Mouse (Mus musculus) left cerebral cortex, postnatal 4 days (tissue): ENCODE measurements around the gene Hist1h2be. TPM values are rescaled to one million over a fixed set of nuclear protein-coding genes. Genes with fewer than 3 reads are reported as not detected.
A peak's percentile ranks its signal among the peaks of the same experiment; 100 is the strongest.
"Not testable (repeated sequence)": the region's sequence is repeated elsewhere in the genome, so short reads cannot be mapped to it uniquely, and the experiment has no call there.

ENCODE experiments used
- DNase-seq: peaks from one replicate; pipeline ENCODE4 v3.0.0-alpha.2; 2022
- intact Hi-C: fragments of 180-260 bp; cut with DNase I; formaldehyde crosslinking; loops from one replicate; pipeline ENCODE4 v1.15.1; 2025
- total RNA-seq, 2 experiments: library from RNA; stranded (reverse); gene quantifications; 2 replicates each; pipeline ENCODE4 v1.2.3; 2021

Gene Hist1h2be
- total RNA-seq, result 10 to 100 TPM; 13.0 to 16.9 TPM

DNA sequence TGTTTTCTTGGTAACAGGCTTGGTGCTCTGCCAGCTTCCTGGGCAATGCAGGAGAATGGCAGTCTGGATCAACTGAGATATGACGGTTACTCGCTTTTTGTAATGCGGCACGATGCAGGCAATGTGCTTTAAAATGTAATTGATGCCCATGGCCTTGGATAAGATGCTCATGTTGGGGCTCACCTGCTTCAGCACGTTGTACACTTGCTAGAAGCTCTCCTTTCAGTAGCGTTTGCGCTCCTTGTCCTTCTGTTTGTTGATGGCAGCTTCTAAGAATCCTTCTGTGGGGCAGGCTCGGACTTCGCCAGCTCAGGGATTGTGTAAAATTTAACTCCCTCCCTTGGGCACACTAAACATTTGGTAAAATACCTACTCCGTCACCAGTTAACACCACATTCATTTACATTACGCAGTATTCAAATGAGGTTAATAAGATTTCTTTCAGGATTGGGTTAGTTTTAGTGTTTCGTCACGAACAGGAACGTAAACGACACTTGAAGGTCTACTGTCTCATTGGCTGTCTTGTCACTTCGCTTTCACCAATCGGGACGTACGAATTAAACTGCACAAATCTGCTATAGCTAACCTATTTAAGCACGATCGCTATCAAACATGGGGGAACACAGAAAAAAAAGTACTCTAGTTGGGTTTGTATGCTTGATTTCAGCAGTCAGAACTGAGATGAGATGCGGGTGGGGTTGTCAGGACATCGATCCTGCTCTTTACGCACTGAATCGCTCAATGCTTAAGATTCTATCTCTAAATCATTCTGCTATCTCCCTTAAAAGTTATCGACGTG, at the start of gene Hist1h2be:
Gene Hist1h2be, minus strand, starts transcription at position 392 of the 799 bp plus-strand sequence.
- DNase-seq, result peak; percentile 69
- intact Hi-C loops, result no loop called here

DNA sequence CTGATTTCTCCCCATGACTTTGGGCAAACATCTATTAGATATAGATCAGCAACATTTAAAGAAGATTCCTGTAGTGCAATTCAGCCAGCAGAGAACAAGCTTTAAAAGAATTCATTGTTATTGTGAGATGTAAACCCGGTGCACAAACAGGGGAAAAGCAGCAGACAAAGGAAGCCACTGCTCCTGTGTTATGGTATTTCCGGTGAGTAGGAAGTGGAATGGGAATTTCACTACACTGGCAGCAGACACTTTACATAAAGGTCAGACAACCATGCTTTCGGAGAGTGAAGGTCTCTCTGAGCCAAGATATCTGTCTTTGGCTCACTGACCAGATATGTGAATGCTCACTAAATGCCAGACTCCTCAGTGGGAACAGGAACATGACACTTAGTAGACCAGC, 41.6 kb upstream of the Hist1h2be start:
- intact Hi-C loops, result no loop called here
- no peak for DNase-seq

DNA sequence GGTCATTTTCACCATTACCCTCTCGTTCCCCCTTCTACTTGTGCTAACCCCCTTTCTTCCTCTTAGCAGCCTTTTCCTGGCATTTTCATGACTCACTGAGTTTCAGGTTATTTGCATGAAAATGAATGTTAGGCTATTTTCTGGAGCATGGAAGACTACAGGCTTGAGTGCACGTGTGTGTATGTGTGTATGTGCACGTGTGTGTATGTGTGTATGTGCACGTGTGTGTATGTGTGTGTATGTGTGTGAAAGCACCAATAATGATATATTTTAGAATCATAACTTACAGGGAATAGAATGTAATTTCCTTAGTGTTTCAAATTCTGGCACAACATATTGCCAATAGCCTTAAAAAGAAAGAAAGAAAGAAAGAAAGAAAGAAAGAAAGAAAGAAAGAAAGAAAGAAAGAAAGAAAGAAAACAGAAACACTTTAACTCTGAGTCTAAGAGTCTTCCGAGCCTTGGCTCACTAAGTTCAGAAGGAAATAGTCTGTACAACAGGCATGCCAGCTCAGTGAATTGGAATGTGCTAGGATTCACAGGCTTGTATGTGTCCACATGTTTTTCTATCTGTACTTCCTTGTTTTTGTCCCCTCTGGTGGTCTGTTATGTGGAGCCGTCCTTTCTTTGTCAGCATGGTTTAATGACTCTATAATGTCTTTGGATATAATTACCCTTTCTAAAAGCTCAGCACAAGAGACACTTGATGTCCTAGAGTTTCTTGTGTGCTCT, 38.9 kb upstream of the Hist1h2be start:
- intact Hi-C loops, result no loop called here
- no peak for DNase-seq

DNA sequence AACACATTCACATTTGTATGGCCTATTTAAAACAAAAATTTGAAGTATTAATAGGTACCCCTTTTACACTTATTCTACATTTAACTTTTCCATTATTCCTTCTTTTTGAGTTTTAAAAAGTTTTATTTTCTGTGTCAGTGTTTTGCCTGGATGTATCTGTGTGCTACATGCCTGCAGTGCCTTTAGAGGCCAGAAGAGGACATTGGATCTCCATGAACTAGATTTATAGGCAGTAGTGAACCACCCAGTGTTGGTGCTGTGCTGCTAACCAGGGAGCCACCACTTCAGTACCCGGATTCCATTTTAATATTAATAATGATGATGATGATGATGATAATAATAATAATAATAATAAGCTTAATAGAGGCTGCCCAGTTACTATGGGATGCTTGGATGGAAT, 9.7 kb upstream of the Hist1h2be start:
- intact Hi-C loops, result loop anchor here (5.0 kb wide), 1 partner anchor 37 kb away; no protein-coding TSS in a partner anchor
- DNase-seq, result peak; percentile 2

DNA sequence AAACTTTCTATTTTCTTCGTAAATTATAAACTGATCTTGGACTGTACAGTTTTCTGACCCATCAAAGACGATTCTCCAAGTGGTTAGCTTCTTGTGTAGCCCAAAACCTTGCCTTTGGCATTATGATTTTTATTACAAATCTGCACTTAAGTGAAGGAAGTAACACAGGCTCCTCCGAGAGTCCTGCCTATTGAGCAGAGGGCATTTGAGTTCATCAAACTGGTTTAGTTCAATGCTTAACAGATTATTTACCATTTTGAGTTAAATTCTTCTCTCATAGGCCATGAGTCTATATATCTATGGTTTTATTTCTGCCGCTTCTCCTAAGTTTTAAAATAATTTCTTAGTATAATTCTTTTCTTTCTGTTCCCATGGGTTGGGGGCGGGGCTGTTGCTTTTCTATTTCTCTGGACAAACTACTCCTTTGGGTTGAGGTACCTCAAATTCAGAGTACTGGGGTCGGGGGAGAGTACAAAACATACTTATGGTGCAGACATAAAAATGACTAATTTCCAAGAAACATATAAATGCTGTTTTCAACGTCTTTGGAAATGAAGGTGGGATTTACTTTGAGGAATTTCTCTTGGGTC, 2.0 kb upstream of the Hist1h2be start:
- peak; percentile 9 for DNase-seq
- intact Hi-C loops, result no loop called here

DNA sequence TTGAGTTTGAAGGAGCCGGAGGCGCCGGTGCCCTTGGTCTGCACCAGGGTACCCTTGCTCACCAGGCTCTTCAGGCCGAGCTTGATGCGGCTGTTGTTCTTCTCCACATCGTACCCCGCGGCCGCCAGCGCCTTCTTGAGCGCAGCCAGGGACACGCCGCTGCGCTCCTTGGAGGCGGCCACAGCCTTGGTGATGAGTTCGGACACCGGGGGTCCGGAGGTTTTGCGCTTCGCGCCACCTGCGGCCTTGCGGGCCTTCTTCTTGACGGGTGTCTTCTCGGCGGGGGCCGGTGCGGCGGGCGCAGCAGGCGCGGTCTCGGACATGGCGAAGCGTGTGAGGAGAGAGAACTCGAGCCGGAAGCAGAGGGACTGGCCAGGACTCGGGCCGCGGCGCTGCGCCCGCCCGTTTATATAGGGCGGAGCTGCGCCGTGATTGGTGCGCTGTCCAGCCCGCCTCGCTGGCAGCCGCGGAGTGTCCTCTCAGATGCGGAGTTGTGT, 1.3 kb upstream of the Hist1h2be start, which contains the start of gene Hist1h1e:
Gene Hist1h1e, minus strand, starts transcription at position 384 of the 497 bp plus-strand sequence.
- intact Hi-C loops, result not testable (repeated sequence)
- peak; percentile 90 for DNase-seq

DNA sequence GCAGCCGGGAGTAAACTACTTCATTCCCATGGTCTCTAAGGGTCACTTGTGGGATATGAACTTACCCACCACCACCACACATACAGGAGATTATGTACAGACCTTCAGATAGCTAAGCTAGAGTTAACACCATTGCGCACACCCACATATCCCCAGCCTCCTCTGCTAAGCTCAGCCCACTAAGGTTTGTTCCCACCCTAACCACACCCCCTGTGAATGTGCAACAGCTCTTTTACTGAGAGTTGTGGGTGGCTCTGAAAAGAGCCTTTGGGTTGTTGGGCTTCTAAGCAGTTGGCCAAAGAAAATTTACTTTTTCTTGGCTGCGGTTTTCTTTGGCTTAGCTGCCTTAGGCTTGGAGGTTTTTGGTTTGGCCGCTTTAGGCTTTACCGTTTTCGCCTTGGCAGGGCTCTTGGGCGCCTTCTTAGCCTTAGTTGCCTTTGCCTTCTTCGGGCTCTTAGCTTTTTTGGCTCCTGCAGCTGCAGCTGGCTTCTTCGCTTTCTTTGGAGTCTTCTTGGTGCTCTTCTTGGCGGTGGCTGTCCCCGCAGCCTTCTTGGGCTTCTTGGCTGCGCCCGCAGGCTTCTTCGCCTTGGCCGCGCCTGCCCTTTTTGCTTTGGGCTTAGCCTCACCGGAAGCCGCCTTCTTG, 729 bp upstream of the Hist1h2be start:
- DNase-seq, result peak; percentile 52
- intact Hi-C loops, result no loop called here

DNA sequence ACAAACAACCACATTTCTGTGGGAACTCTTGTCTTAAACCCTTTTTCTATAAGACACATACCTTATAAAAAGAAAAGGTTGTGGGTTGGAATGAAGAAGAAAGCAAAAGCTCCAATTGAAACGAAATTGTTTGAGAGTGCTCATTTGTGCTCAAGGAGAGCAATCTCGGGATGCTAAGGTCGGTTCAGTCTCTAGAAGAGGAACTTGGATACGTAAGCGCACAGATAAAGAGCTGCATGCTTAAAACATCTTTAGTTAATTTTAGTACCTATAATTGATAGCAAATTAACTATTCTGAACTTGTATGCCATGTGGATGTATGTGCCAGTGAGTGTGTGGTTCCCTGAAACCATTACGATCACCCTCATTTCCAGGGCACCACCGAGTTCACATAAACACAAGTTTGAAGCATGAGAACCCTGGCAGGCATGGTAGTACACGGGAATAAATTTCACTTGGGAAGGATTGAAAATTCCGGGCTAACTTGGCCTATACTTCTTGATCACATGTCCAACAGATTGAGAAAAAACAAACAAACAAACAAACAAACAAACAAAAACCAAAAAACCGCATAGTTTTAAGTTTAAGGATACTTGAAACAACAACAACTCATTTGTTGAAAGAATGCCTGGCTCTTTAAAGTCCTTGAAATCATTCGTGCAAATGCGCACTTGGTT, 730 bp downstream of the Hist1h2be start:
- intact Hi-C loops, result no loop called here
- no peak for DNase-seq

DNA sequence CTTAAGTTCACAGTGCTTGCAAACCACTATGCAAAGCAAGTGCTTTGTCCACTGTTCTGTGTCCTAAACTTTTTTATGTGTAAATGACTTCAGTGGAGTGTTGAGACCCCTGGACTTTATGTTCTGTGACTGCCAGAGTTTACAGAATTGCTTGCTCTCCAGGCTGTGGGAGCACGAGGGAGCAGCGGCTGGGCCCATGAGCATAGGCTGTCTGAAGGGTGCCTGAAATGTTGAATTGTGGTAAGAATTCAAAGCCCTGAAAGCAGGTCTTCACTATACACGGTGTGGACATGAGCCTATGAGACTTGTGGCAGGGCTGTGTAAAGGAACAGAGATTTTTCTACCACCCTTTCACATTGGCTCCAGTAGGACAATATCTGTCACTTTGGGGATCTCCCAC, 9.3 kb downstream of the Hist1h2be start:
- DNase-seq, result no peak
- intact Hi-C loops, result no loop called here

DNA sequence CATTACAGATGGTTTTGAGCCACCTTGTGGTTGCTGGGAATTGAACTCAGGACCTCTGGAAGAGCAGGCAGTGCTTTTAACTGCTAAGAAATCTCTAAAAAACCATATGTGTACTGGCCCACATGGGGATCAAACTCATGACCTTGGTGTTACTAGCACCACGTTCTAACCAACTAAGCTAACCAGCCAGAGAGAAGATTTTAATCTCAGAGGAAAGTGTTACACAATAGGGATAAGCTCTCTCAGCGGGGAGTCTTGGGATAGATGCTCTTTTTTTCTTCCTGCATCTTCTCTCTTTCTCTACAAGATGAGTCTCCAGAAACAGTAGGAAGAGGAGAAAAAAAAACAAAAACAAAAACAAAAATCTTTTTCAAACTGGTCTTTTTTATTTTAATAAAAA, 10.5 kb downstream of the Hist1h2be start:
- intact Hi-C loops, result no loop called here
- no peak for DNase-seq

DNA sequence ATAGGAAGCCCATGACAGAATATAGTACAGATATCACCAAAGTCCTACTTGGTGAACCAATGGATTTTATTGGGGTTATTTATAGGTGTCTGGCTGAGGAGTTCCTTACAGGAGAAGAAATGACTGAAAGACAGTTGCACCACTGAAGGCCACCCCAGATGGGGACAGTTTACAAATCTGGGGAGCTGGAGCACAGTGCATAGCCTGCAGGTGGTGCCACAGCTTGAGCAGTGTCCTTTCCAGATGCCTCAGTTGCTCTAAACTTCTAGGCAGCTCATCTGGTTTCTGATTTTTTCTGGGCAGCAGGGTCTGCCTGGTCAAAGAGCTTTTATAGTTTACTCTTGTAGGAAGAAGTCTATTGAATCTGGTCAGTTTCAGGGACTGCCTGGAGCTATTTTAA, 11.1 kb downstream of the Hist1h2be start:
- no peak for DNase-seq
- intact Hi-C loops, result no loop called here

DNA sequence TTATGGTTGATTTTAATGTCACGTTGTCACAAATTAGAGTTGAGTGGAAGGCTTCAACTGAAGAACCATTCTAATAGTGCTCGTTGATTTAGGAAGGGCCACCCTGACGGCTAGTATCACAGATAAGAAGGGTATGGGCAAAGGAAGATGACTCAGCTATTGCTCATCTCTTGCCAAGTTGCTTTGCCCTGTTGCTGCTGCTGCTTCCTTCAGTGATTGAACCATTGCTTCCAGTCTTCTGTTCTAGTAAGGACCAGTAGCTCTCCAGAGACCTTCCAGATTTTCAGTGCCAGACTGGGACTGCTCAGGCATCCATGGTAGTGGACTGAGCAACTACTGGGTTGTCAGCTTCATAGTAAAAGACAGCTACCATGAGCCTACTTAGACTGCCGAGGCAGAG, 11.7 kb downstream of the Hist1h2be start:
- intact Hi-C loops, result no loop called here
- no peak for DNase-seq

DNA sequence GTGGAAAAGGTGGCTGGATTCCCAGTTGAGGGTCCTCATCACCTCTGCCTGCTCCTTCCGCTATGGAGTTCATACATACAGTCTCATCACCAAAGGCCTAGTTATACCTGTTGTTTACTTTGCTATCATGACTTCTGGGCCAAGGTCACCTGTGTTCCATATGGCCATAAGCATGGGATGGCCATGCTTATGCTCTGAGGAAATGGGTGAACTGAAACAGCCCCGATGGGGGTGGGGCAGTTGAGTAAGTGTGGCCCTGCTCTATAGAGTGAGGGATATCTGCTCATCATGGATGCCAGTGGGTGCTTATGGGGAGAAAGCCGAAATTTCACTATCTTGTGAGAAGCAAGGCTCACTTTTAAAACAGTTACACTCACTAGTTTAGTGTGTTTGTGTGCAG, 15.9 kb downstream of the Hist1h2be start:
- intact Hi-C loops, result no loop called here
- no peak for DNase-seq

DNA sequence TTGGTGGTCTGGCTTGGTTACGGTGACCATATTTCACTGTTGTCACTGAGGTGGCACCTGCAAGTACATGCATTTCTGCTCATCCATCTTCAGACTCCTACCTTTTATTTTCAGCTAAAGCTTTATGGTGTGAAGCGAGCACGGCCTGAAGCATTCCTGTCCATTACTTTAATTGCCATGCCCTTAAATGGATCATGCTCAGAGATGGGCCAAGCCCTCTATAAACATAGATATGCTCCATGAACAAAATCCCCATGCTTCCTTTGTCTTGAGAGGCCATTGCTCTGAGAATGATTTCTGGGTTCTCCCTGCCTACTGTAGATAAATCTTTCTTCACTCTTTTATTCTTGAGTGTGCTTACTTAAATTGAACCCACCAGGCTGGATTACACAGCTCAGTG, 16.5 kb downstream of the Hist1h2be start:
- no peak for DNase-seq
- intact Hi-C loops, result no loop called here

DNA sequence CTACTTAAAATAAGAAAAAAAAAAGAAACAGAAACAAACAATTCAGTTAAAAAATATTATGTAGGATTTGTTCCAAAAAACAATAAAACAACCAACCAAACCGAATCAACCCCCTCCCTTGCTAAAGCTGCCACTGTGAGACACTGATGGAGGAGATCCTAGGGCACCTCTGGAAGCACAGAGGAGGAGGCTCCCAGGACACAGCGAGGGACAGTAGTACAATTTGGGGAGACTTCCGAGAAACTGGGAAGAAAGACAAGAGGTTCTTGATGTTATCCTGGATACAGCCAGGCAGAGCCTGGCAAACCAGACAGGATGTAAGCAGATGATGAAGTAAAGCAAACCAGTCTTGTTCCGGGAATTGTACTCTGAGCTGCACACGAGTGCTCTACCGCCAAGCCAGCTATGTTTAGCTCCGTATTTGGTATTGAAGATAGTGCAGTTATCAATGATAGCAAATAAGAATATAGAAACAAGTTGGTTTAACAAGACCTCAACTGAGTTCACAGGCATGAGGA, 17.7 kb downstream of the Hist1h2be start:
- no peak for DNase-seq

DNA sequence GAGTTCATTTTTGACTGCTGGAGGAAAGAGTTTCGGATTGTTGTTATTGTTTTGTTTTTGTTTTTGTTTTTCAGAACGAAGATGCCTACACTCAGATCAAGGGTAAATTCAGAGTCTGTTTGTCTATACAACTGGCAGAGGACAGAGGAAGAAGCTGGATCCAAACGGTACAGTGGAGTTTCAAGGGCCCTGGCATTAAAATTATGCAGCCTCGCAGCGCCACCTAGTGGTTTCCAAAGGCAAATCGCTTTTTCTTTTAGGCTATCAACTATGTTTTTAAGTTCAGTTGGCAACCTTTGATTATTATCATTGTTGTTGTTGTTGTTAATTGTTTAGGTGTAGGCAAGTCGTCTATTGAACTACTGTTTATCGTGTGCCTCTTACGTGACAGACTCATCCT, 23.0 kb downstream of the Hist1h2be start:
- intact Hi-C loops, result no loop called here
- DNase-seq, result peak; percentile 80

More for the DNA sequence above, 17.7 kb downstream of the Hist1h2be start:
- intact Hi-C loops, result no loop called here

DNA sequence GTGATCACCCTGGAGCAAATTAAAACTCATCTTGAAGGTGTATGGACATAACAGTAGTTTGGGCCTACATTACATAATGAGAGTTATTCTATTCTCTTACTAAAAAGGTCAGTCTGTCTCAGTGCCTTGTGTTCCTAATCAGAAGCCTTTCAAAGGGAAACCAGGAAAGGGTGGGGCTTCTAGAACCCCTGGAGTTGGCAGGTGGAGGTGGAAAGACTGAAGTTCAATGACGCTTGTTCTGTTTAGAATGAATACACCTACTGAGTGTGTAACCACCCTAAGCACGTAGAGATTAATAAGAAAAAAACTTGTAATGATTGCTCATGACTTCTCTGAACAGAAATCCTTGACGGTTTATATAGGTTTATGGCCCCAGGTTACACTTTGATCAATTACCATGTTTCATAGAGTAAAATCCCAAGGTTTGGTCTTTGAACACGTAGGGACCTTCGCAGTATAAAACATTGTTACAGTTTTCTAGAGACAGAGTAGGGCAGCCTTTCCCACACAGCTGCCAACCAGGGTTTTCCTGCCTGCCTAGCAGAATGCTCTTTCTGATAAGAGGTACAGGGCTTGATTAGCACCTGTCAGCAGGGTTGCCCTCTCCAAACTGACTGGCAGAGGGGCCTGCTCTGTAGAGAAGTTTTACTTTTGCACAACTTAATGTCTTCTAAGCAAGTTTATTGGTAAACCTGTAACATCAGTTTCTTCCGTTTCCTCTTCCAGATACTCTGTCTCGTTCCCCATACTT, 25.1 kb downstream of the Hist1h2be start:
- intact Hi-C loops, result no loop called here

DNA sequence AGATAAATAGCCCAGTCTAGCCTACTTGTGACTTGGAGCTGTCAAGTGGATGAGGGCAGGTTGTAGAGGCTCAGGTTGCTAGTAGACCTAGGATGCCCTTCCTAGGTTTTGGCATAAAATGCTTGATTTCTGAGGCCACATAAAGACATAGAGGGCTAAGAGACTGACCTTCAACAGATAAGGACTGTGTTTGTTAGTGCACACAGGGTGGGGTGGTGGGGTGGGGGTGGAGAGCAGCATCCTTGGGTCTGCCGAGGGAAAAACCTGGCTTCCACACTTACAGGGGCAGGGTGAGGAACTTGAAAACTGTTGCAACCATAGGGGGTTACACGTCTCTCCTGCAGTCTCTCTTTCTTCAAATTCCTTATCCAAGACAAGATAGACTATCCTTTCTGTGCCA, 25.7 kb downstream of the Hist1h2be start:
- no peak for DNase-seq
- intact Hi-C loops, result no loop called here

More for the DNA sequence above, 25.1 kb downstream of the Hist1h2be start:
- DNase-seq, result no peak

DNA sequence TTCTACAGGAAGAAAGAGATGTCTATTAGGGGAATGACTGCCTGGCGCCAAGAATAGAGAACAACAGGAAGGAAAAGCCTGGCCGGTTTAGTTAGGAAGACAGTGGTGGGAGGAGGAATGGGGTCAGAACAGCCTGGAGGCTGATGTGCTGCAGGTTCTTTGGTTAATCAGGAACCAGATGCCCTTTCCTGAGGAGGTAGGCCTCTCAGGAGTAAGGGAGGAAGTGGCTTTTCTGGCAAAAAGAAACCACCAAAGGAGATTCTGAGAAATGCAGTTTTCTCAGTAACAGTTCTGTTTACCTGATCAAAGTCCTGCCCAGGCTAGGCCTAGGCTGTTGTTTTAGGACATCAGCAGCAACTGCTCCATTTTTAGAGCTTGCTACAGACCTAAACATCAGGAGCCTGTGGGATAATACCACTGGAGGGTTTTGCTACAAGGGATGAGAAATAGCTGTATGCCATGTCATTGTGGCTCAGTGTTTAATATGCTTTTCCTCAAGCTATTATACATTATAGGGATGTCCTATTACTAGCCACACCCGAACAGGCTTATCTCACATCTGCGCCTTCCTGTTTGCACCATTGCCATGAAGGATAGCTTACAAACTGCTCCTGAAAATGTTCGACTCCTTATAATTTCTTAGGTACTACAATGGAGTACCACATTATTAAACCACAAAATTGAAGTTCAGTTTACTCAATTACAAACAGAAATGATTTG, 27.7 kb downstream of the Hist1h2be start:
- intact Hi-C loops, result no loop called here
- DNase-seq, result no peak
